Mouse (Mus musculus): ENCODE results near the gene Arid4a.
"Not testable (repeated sequence)": the region's sequence is repeated elsewhere in the genome, so short reads cannot be mapped to it uniquely, and the experiment has no call there.

Gene Arid4a

GRCm38 (mm10) chr12:71055537-71055936 is 39.7 kb downstream of the Arid4a start:
- no peak for DNase-seq

- DNase-seq = no peak
These were observed 44.0 kb downstream of the Arid4a start for GRCm38 (mm10) chr12:71059741-71060140.

GRCm38 (mm10) chr12:71069846-71070245 is 54.1 kb downstream of the Arid4a start:
- DNase-seq = no peak

GRCm38 (mm10) chr12:71072048-71072447 is 56.3 kb downstream of the Arid4a start:
- no peak for DNase-seq

GRCm38 (mm10) chr12:71073113-71073730 is 57.4 kb downstream of the Arid4a start:
- DNase-seq = peak; percentile 45 to 55

GRCm38 (mm10) chr12:71086331-71086730 is 70.5 kb downstream of the Arid4a start:
- DNase-seq = no peak

- not testable (repeated sequence) for DNase-seq
These were observed 88.5 kb downstream of the Arid4a start for GRCm38 (mm10) chr12:71104275-71104674.

- DNase-seq = no peak
These were observed 91.5 kb downstream of the Arid4a start for GRCm38 (mm10) chr12:71107216-71107771.

GRCm38 (mm10) chr12:71111331-71111730 is 95.5 kb downstream of the Arid4a start, which contains the start of gene Tomm20l:
Tomm20l (plus strand) TSS chr12:71111428.
- DNase-seq = peak; percentile 82 to 87

GRCm38 (mm10) chr12:71113074-71113473 is 97.3 kb downstream of the Arid4a start:
- no peak for DNase-seq

GRCm38 (mm10) chr12:71113675-71114288 is 98.0 kb downstream of the Arid4a start:
- DNase-seq = peak; percentile 72 to 81

GRCm38 (mm10) chr12:71116411-71116810 is 100.6 kb downstream of the Arid4a start:
- DNase-seq = no peak

GRCm38 (mm10) chr12:71122731-71123130 is 106.9 kb downstream of the Arid4a start:
- DNase-seq = no peak

GRCm38 (mm10) chr12:71123286-71123685 is 107.5 kb downstream of the Arid4a start:
- no peak for DNase-seq

- peak; percentile 26 to 48 for DNase-seq
These were observed 119.8 kb downstream of the Arid4a start for GRCm38 (mm10) chr12:71135581-71135980.

GRCm38 (mm10) chr12:71136130-71136973 is 120.6 kb downstream of the Arid4a start, which contains the start of the genes Timm9 and 2700049A03Rik:
Timm9 (minus strand) TSS chr12:71136684.
2700049A03Rik (plus strand) TSS chr12:71136848.
- peak; percentile 76 to 85 for DNase-seq

GRCm38 (mm10) chr12:71136974-71137491 is 121.2 kb downstream of the Arid4a start:
- DNase-seq = peak; percentile 82 to 91

GRCm38 (mm10) chr12:71137686-71138085 is 121.9 kb downstream of the Arid4a start:
- DNase-seq = no peak

- peak; percentile 8 to 11 for DNase-seq
These were observed 123.6 kb downstream of the Arid4a start for GRCm38 (mm10) chr12:71139258-71139828.

- DNase-seq = no peak
These were observed 125.4 kb downstream of the Arid4a start for GRCm38 (mm10) chr12:71141189-71141588.

- DNase-seq = peak; percentile 33 to 79
These were observed 131.9 kb downstream of the Arid4a start for GRCm38 (mm10) chr12:71147641-71148040.

Measured in kidney, postnatal 36 days (tissue).